Mouse (Mus musculus): Measurements from ENCODE around the gene Samd5.

GRCm38 (mm10) chr10:9698141-9698540 is 23.1 kb upstream of the Samd5 start:
- TF ChIP-seq CTCF (IDR thresholded peaks at IDR 0.05; ENCODE audit: borderline replicate concordance, extremely low read depth, insufficient read depth, insufficient read length) (no peak), POLR2A (IDR thresholded peaks at IDR 0.05; ENCODE audit: borderline replicate concordance, extremely low read depth, insufficient read depth, insufficient read length, poor library complexity, severe bottlenecking) (no peak)

Measured in brain, embryonic 14.5 days (tissue).